17 mouse cellular contexts compared by ENCODE assay signal in genomic region chr12:99010044-99010443, GRCm38 (mm10).
DNase-seq lines count a peak whose midpoint lies in the region; ATAC-seq and TF ChIP-seq lines count a peak whose summit lies in the region.
"Had no signal": no experiment of that assay in that cellular context is flagged by ENCODE, and none has a peak within 500 bp of the region (broad histone marks: within the 10 kb centered on the region; RNA-seq: fewer than 3 reads in every experiment).

No protein-coding gene starts in this region.

- H3K9me3 ChIP-seq in hindbrain, embryonic 10.5 days: peaks cover 4% of the 10 kb centered on the region; the same call in 1 of the 2 replicates
- no peaks in the 10 kb centered on the region for H3K9me3 ChIP-seq in hindbrain, postnatal 0 days (ENCODE audit: low read length)
- no peaks in the 10 kb centered on the region for H3K9me3 ChIP-seq in embryonic facial prominence, embryonic 10.5 days
- H3K9me3 ChIP-seq in forebrain, embryonic 15.5 days: no peaks in the 10 kb centered on the region
- no peaks in the 10 kb centered on the region for H3K9me3 ChIP-seq in midbrain, embryonic 13.5 days
- H3K9me3 ChIP-seq in kidney, embryonic 16.5 days (ENCODE audit: low read length): 0 out of 2 replicates have a peak, but pooled peaks cover 3% of the 10 kb centered on the region
- H3K9me3 ChIP-seq: heart, embryonic 15.5 days; liver, embryonic 15.5 days; neural tube, embryonic 12.5 days had no signal

- H3K36me3 ChIP-seq in hindbrain, embryonic 10.5 days: no peaks in the 10 kb centered on the region
- no peaks in the 10 kb centered on the region for H3K36me3 ChIP-seq in hindbrain, postnatal 0 days (ENCODE audit: insufficient read depth, low read length)
- H3K36me3 ChIP-seq in embryonic facial prominence, embryonic 10.5 days (replicated peaks): no peaks in the 10 kb centered on the region
- H3K36me3 ChIP-seq in forebrain, embryonic 15.5 days: no peaks in the 10 kb centered on the region
- H3K36me3 ChIP-seq in midbrain, embryonic 13.5 days: no peaks in the 10 kb centered on the region
- H3K36me3 ChIP-seq in kidney, embryonic 16.5 days (ENCODE audit: insufficient read depth, low read length): no peaks in the 10 kb centered on the region
- H3K36me3 ChIP-seq: heart, embryonic 15.5 days; liver, embryonic 15.5 days; neural tube, embryonic 12.5 days had no signal

- no peak overlapping the region for H3K9ac ChIP-seq in hindbrain, postnatal 0 days (replicated peaks; ENCODE audit: low read length)
- H3K9ac ChIP-seq in forebrain, embryonic 15.5 days (replicated peaks): no peak overlapping the region
- no peak overlapping the region for H3K9ac ChIP-seq in midbrain, embryonic 13.5 days (replicated peaks)
- no peak overlapping the region for H3K9ac ChIP-seq in kidney, embryonic 16.5 days (replicated peaks; ENCODE audit: low read length)
- H3K9ac ChIP-seq: heart, embryonic 15.5 days; liver, embryonic 15.5 days; neural tube, embryonic 12.5 days had no signal

- H3K27me3 ChIP-seq in hindbrain, embryonic 10.5 days (ENCODE audit: insufficient read depth, poor library complexity, severe bottlenecking): no peaks in the 10 kb centered on the region
- no peaks in the 10 kb centered on the region for H3K27me3 ChIP-seq in hindbrain, postnatal 0 days (ENCODE audit: insufficient read depth, low read length)
- H3K27me3 ChIP-seq in embryonic facial prominence, embryonic 10.5 days (replicated peaks; ENCODE audit: low read depth, poor library complexity, severe bottlenecking): peaks cover 3% of the 10 kb centered on the region; the same call in 1 of the 2 replicates
- H3K27me3 ChIP-seq in forebrain, embryonic 15.5 days: no peaks in the 10 kb centered on the region
- no peaks in the 10 kb centered on the region for H3K27me3 ChIP-seq in midbrain, embryonic 13.5 days
- no peaks in the 10 kb centered on the region for H3K27me3 ChIP-seq in kidney, embryonic 16.5 days (ENCODE audit: insufficient read depth, low read length)
- H3K27me3 ChIP-seq: heart, embryonic 15.5 days; liver, embryonic 15.5 days; neural tube, embryonic 12.5 days had no signal

- TF ChIP-seq CTCF in hindbrain, postnatal 0 days (IDR thresholded peaks at IDR 0.05; ENCODE audit: low read depth): no peak

- H3K4me3 ChIP-seq in hindbrain, embryonic 10.5 days: no peak overlapping the region
- H3K4me3 ChIP-seq in hindbrain, postnatal 0 days (ENCODE audit: low read length): no peak overlapping the region
- H3K4me3 ChIP-seq in embryonic facial prominence, embryonic 10.5 days: no peak overlapping the region
- H3K4me3 ChIP-seq in forebrain, embryonic 15.5 days: no peak overlapping the region
- H3K4me3 ChIP-seq in midbrain, embryonic 13.5 days (replicated peaks): no peak overlapping the region
- no peak overlapping the region for H3K4me3 ChIP-seq in kidney, embryonic 16.5 days (ENCODE audit: low read length)
- H3K4me3 ChIP-seq: heart, embryonic 15.5 days; liver, embryonic 15.5 days; neural tube, embryonic 12.5 days had no signal

- WGBS in hindbrain, embryonic 10.5 days: 72% methylated on average over 6 of the region's 6 CpGs
- 65% methylated on average over 6 of the region's 6 CpGs for WGBS in hindbrain, postnatal 0 days
- 66% methylated on average over 6 of the region's 6 CpGs for WGBS in embryonic facial prominence, embryonic 10.5 days
- WGBS in forebrain, embryonic 15.5 days: 50% methylated on average over 6 of the region's 6 CpGs
- whole genome bisulfite sequencing in midbrain, embryonic 13.5 days: 42% methylated on average over 6 of the region's 6 CpGs
- 93% methylated on average over 6 of the region's 6 CpGs for WGBS in kidney, embryonic 16.5 days

- H3K4me1 ChIP-seq in hindbrain, embryonic 10.5 days (replicated peaks): peaks cover 43% of the 10 kb centered on the region
- 0 out of 2 replicates have a peak, but pooled peaks cover 11% of the 10 kb centered on the region for H3K4me1 ChIP-seq in hindbrain, postnatal 0 days (ENCODE audit: insufficient read depth, low read length)
- peaks cover 27% of the 10 kb centered on the region for H3K4me1 ChIP-seq in embryonic facial prominence, embryonic 10.5 days
- H3K4me1 ChIP-seq in forebrain, embryonic 15.5 days: peaks cover 33% of the 10 kb centered on the region
- H3K4me1 ChIP-seq in midbrain, embryonic 13.5 days (replicated peaks): peaks cover 35% of the 10 kb centered on the region
- H3K4me1 ChIP-seq in kidney, embryonic 16.5 days (ENCODE audit: insufficient read depth, low read length): peaks cover 4% of the 10 kb centered on the region; the same call in 1 of the 2 replicates
- H3K4me1 ChIP-seq: heart, embryonic 15.5 days; liver, embryonic 15.5 days had no signal

- DNase-seq in hindbrain, embryonic 10.5 days (ENCODE audit: low spot score): no peak
- DNase-seq in hindbrain, postnatal 0 days (ENCODE audit: low spot score): no peak
- DNase-seq in embryonic facial prominence, embryonic 10.5 days (ENCODE audit: low spot score): no peak
- no peak for DNase-seq in kidney, adult 18-20 months
- DNase-seq in spleen, adult 12 weeks (ENCODE audit: low spot score): no peak
- DNase-seq: cerebellum, adult 9-10 months; gastrocnemius, postnatal 25 days; kidney, postnatal 14 days; right cerebral cortex, postnatal 14 days; thymus, adult 2 months had no signal

- no peak for ATAC-seq in hindbrain, postnatal 0 days
- no peak for ATAC-seq in forebrain, embryonic 15.5 days (replicated peaks)
- no peak for ATAC-seq in midbrain, embryonic 13.5 days
- ATAC-seq in kidney, embryonic 16.5 days (ENCODE audit: low FRiP score, low TSS enrichment): no peak
- ATAC-seq: intestine, postnatal 0 days had no signal

- H3K27ac ChIP-seq in hindbrain, embryonic 10.5 days: peak overlapping the region; percentile 91
- H3K27ac ChIP-seq in hindbrain, postnatal 0 days: no peak overlapping the region
- peak overlapping the region; percentile 72; the same call in 1 of the 2 replicates for H3K27ac ChIP-seq in embryonic facial prominence, embryonic 10.5 days (replicated peaks)
- peak overlapping the region; percentile 82; the same call in 1 of the 2 replicates for H3K27ac ChIP-seq in forebrain, embryonic 15.5 days (replicated peaks)
- H3K27ac ChIP-seq in midbrain, embryonic 13.5 days: peak overlapping the region; percentile 91
- no peak overlapping the region for H3K27ac ChIP-seq in kidney, embryonic 16.5 days (ENCODE audit: low read length)
- H3K27ac ChIP-seq: heart, embryonic 15.5 days; liver, embryonic 15.5 days had no signal

- H3K4me2 ChIP-seq in hindbrain, postnatal 0 days (ENCODE audit: low read depth, low read length): no peak overlapping the region
- no peak overlapping the region for H3K4me2 ChIP-seq in forebrain, embryonic 15.5 days (replicated peaks)
- H3K4me2 ChIP-seq in midbrain, embryonic 13.5 days (replicated peaks): no peak overlapping the region
- H3K4me2 ChIP-seq in kidney, embryonic 16.5 days (replicated peaks; ENCODE audit: low read depth, low read length): no peak overlapping the region
- H3K4me2 ChIP-seq: heart, embryonic 15.5 days; liver, embryonic 15.5 days; neural tube, embryonic 12.5 days had no signal

Comparison
In these comparisons a context has a peak if more than half of its experiments do, and no peak if none do; other contexts are left out.
1. H3K27ac ChIP-seq: peak in hindbrain, embryonic 10.5 days (single experiment), embryonic facial prominence, embryonic 10.5 days (single experiment), forebrain, embryonic 15.5 days (single experiment) and midbrain, embryonic 13.5 days (single experiment); none in hindbrain, postnatal 0 days (single experiment) and kidney, embryonic 16.5 days (single experiment).